In genomic region chr4:140140485-140140884, GRCm38 (mm10) we compare ENCODE assay signal across 12 mouse cellular contexts.
DNase-seq lines count a peak whose midpoint lies in the region; ATAC-seq and TF ChIP-seq lines count a peak whose summit lies in the region.
"Had no signal": no experiment of that assay in that cellular context is flagged by ENCODE, and none has a peak within 500 bp of the region (broad histone marks: within the 10 kb centered on the region; RNA-seq: fewer than 3 reads in every experiment).

No protein-coding gene starts in this region.

- DNase-seq in cerebellum, postnatal 14 days, result peak; percentile 52 to 79
- DNase-seq in kidney, adult 2 months, result no peak
- no peak for DNase-seq in kidney, postnatal 14 days
- DNase-seq in lung, postnatal 10 days, result peak; percentile 21
- DNase-seq in lung, postnatal 36 days, result no peak
- peak; percentile 69 for DNase-seq in ES-CJ7 (ENCODE audit: low read depth, low spot score)
- no peak for DNase-seq in spleen, adult 12 weeks (ENCODE audit: low spot score)
- DNase-seq: B cell, adult 2 months had no signal

- H3K4me3 ChIP-seq in kidney, adult 2 months (ENCODE audit: insufficient read depth, low read depth, low read length), result no peak overlapping the region
- H3K4me3 ChIP-seq: heart, embryonic 13.5 days; neural tube, embryonic 13.5 days had no signal

- no peak for TF ChIP-seq POLR2A in kidney, adult 2 months (IDR thresholded peaks at IDR 0.05; ENCODE audit: low read depth, low read length)

- 66% methylated on average over 9 of the region's 9 CpGs for WGBS in kidney, adult 2 months

- no peaks in the 10 kb centered on the region for H3K27me3 ChIP-seq in kidney, adult 2 months (replicated peaks; ENCODE audit: control insufficient read depth, insufficient read depth, low read length)
- H3K27me3 ChIP-seq: neural tube, embryonic 13.5 days had no signal

- 0 out of 2 replicates have a peak, but pooled peaks have one; percentile 13 for TF ChIP-seq CTCF in kidney, adult 2 months (conservative IDR thresholded peaks at IDR 0.05; ENCODE audit: insufficient read depth, insufficient read length, low read depth, low read length)

- H3K27ac ChIP-seq in kidney, adult 2 months (ENCODE audit: insufficient read depth, low read depth, low read length), result no peak overlapping the region
- H3K27ac ChIP-seq: heart, embryonic 13.5 days; liver, embryonic 14.5 days; neural tube, embryonic 13.5 days had no signal

- no peaks in the 10 kb centered on the region for H3K36me3 ChIP-seq in kidney, adult 2 months (ENCODE audit: control insufficient read depth, insufficient read depth, low read length)
- H3K36me3 ChIP-seq: heart, embryonic 13.5 days; neural tube, embryonic 13.5 days had no signal

- H3K4me1 ChIP-seq in kidney, adult 2 months (ENCODE audit: control insufficient read depth, insufficient read depth, low read length), result no peaks in the 10 kb centered on the region
- H3K4me1 ChIP-seq: heart, embryonic 13.5 days had no signal

- no peak for ATAC-seq in cerebellum, adult (ENCODE audit: insufficient number of reproducible peaks, low FRiP score, low TSS enrichment)

Comparison
In these comparisons a context has a peak if more than half of its experiments do, and no peak if none do; other contexts are left out.
1. DNase-seq: peak in cerebellum, postnatal 14 days (2 of 2), lung, postnatal 10 days (single experiment) and ES-CJ7 (single experiment); none in kidney, adult 2 months (single experiment), kidney, postnatal 14 days (single experiment), lung, postnatal 36 days (single experiment) and spleen, adult 12 weeks (single experiment).